Mouse (Mus musculus) erythroblast, adult 5-6 weeks (primary cell): ENCODE data around the gene Apol7e. TPM values are rescaled to one million over a fixed set of nuclear protein-coding genes. Genes with fewer than 3 reads are reported as not detected.
"Not testable (repeated sequence)": the region's sequence is repeated elsewhere in the genome, so short reads cannot be mapped to it uniquely, and the experiment has no call there.

Source experiments
- ATAC-seq: replicated peaks from 2 replicates; pipeline ENCODE4 v1.8.0; 2016; ENCODE audit warnings: moderate number of reproducible peaks, mild to moderate bottlenecking, moderate TSS enrichment, inconsistent platforms; ENCODE audit not compliant: poor library complexity, low FRiP score, severe bottlenecking
- total RNA-seq, 2 experiments: library from RNA; stranded (forward) in 1 of 2; stranded (reverse) in 1 of 2; fragments of 150-400 nt in 1 of 2; fragments of 200-764, 138-1000 nt in 1 of 2; gene quantifications; 2 replicates each; pipeline versions ENCODE4 v1.2.3 to v1.2.4; 2015 to 2017; ENCODE audit warnings: low replicate concordance in 2 of 2

Apol7e gene
- total RNA-seq (2015; ENCODE audit: low replicate concordance) (1.0 TPM in 1 of 2 replicates, not detected in the other), total RNA-seq (2017; ENCODE audit: low replicate concordance) (0.09 TPM in 1 of 2 replicates, not detected in the other)

GRCm38 (mm10) chr15:77698656-77699055 is at the start of gene Apol7e:
Gene Apol7e, plus strand, starts transcription at chr15:77698857.
- ATAC-seq: not testable (repeated sequence)

GRCm38 (mm10) chr15:77651143-77651542 is 47.5 kb upstream of the Apol7e start:
- ATAC-seq: peak; percentile 83

GRCm38 (mm10) chr15:77659773-77660172 is 38.9 kb upstream of the Apol7e start:
- peak; percentile 82 for ATAC-seq

GRCm38 (mm10) chr15:77661841-77662240 is 36.8 kb upstream of the Apol7e start:
- ATAC-seq: 0 out of 2 replicates have a peak, but pooled peaks have one; percentile 54

- ATAC-seq: not testable (repeated sequence)
Measured at GRCm38 (mm10) chr15:77674081-77674480, 24.6 kb upstream of the Apol7e start.

GRCm38 (mm10) chr15:77683944-77684343 is 14.7 kb upstream of the Apol7e start:
- ATAC-seq: not testable (repeated sequence)

- not testable (repeated sequence) for ATAC-seq
Measured at GRCm38 (mm10) chr15:77691532-77692311, 6.9 kb upstream of the Apol7e start.

GRCm38 (mm10) chr15:77694687-77695295 is 3.9 kb upstream of the Apol7e start:
- ATAC-seq: peak; percentile 67; the same call in 1 of the 2 replicates

GRCm38 (mm10) chr15:77705306-77705705 is 6.6 kb downstream of the Apol7e start:
- not testable (repeated sequence) for ATAC-seq

GRCm38 (mm10) chr15:77708936-77709335 is 10.3 kb downstream of the Apol7e start:
- not testable (repeated sequence) for ATAC-seq

- not testable (repeated sequence) for ATAC-seq
Measured at GRCm38 (mm10) chr15:77718240-77718639, 19.6 kb downstream of the Apol7e start.

GRCm38 (mm10) chr15:77721509-77721908 is 22.9 kb downstream of the Apol7e start:
- ATAC-seq: not testable (repeated sequence)

- ATAC-seq: peak; percentile 66
Measured at GRCm38 (mm10) chr15:77724208-77724911, 25.7 kb downstream of the Apol7e start.

- ATAC-seq: not testable (repeated sequence)
Measured at GRCm38 (mm10) chr15:77725393-77726020, 26.9 kb downstream of the Apol7e start.

GRCm38 (mm10) chr15:77727139-77727538 is 28.5 kb downstream of the Apol7e start:
- peak; percentile 74 for ATAC-seq

GRCm38 (mm10) chr15:77727745-77728144 is 29.1 kb downstream of the Apol7e start:
- not testable (repeated sequence) for ATAC-seq

GRCm38 (mm10) chr15:77728739-77729138 is 30.1 kb downstream of the Apol7e start, which contains the start of gene Apol9b:
Gene Apol9b, plus strand, starts transcription at chr15:77729039.
- ATAC-seq: not testable (repeated sequence)

- ATAC-seq: no peak
Measured at GRCm38 (mm10) chr15:77731605-77732004, 32.9 kb downstream of the Apol7e start.

- not testable (repeated sequence) for ATAC-seq
Measured at GRCm38 (mm10) chr15:77732851-77733250, 34.2 kb downstream of the Apol7e start.

GRCm38 (mm10) chr15:77733380-77733779 is 34.7 kb downstream of the Apol7e start:
- ATAC-seq: not testable (repeated sequence)
